Mouse (Mus musculus): ENCODE data around the gene Sox5. TPM values are rescaled to one million over a fixed set of nuclear protein-coding genes. Genes with fewer than 3 reads are reported as not detected.

The Sox5 gene
- total RNA-seq, 2 experiments from 2014 or later: 15.5 to 16.1 TPM

GRCm38 (mm10) chr6:144052487-144052886 lies 729.3 kb downstream of the Sox5 start:
- DNase-seq (ENCODE audit: low spot score in 2 of 2): no peak

GRCm38 (mm10) chr6:144051316-144051715 lies 730.5 kb downstream of the Sox5 start:
- DNase-seq (ENCODE audit: low spot score in 2 of 2): no peak

- no peak for DNase-seq (ENCODE audit: low spot score in 2 of 2)
Measured at GRCm38 (mm10) chr6:144048201-144048924, 733.4 kb downstream of the Sox5 start.

GRCm38 (mm10) chr6:144045503-144045902 lies 736.3 kb downstream of the Sox5 start:
- DNase-seq (ENCODE audit: low spot score in 2 of 2): no peak

- no peak for DNase-seq (ENCODE audit: low spot score in 2 of 2)
Measured at GRCm38 (mm10) chr6:144044381-144044780, 737.4 kb downstream of the Sox5 start.

- no peak for DNase-seq (ENCODE audit: low spot score in 2 of 2)
Measured at GRCm38 (mm10) chr6:144042936-144043335, 738.8 kb downstream of the Sox5 start.

GRCm38 (mm10) chr6:144041941-144042340 lies 739.8 kb downstream of the Sox5 start:
- DNase-seq (ENCODE audit: low spot score in 2 of 2): no peak

- DNase-seq (ENCODE audit: low spot score in 2 of 2): no peak
Measured at GRCm38 (mm10) chr6:144041188-144041587, 740.6 kb downstream of the Sox5 start.

GRCm38 (mm10) chr6:144040349-144040748 lies 741.4 kb downstream of the Sox5 start:
- DNase-seq (ENCODE audit: low spot score in 2 of 2): no peak

GRCm38 (mm10) chr6:144039221-144039620 lies 742.6 kb downstream of the Sox5 start:
- no peak for DNase-seq (ENCODE audit: low spot score in 2 of 2)

- no peak for DNase-seq (ENCODE audit: low spot score in 2 of 2)
Measured at GRCm38 (mm10) chr6:144033191-144033590, 748.6 kb downstream of the Sox5 start.

GRCm38 (mm10) chr6:144016929-144017328 lies 764.8 kb downstream of the Sox5 start:
- DNase-seq (ENCODE audit: low spot score in 2 of 2): no peak

- DNase-seq (ENCODE audit: low spot score in 2 of 2): no peak
Measured at GRCm38 (mm10) chr6:144011880-144012524, 769.8 kb downstream of the Sox5 start.

- no peak for DNase-seq (ENCODE audit: low spot score in 2 of 2)
Measured at GRCm38 (mm10) chr6:144010995-144011394, 770.8 kb downstream of the Sox5 start.

- DNase-seq (ENCODE audit: low spot score in 2 of 2): no peak
Measured at GRCm38 (mm10) chr6:144010285-144010684, 771.5 kb downstream of the Sox5 start.

- DNase-seq (ENCODE audit: low spot score in 2 of 2): no peak
Measured at GRCm38 (mm10) chr6:144005132-144005531, 776.6 kb downstream of the Sox5 start.

- no peak for DNase-seq (ENCODE audit: low spot score in 2 of 2)
Measured at GRCm38 (mm10) chr6:143998201-143998600, 783.6 kb downstream of the Sox5 start.

- no peak for DNase-seq (ENCODE audit: low spot score in 2 of 2)
Measured at GRCm38 (mm10) chr6:143997616-143998015, 784.2 kb downstream of the Sox5 start.

GRCm38 (mm10) chr6:143995046-143995445 lies 786.7 kb downstream of the Sox5 start:
- DNase-seq (ENCODE audit: low spot score in 2 of 2): no peak

- no peak for DNase-seq (ENCODE audit: low spot score in 2 of 2)
Measured at GRCm38 (mm10) chr6:143987548-143987947, 794.2 kb downstream of the Sox5 start.

- no peak for DNase-seq (ENCODE audit: low spot score in 2 of 2)
Measured at GRCm38 (mm10) chr6:143980131-143980530, 801.6 kb downstream of the Sox5 start.

GRCm38 (mm10) chr6:143967724-143968400 lies 813.9 kb downstream of the Sox5 start:
- DNase-seq (ENCODE audit: low spot score in 2 of 2): no peak

Measured in adrenal gland, postnatal 4 days (tissue).